Mouse (Mus musculus) gastrocnemius, postnatal 4 days (tissue): Measurements from ENCODE around the gene Haus8. TPM values are rescaled to one million over a fixed set of nuclear protein-coding genes. Genes with fewer than 3 reads are reported as not detected.
A peak's percentile ranks its signal among the peaks of the same experiment; 100 is the strongest.
"Not testable (repeated sequence)": the region's sequence is repeated elsewhere in the genome, so short reads cannot be mapped to it uniquely, and the experiment has no call there.

Experiments
- DNase-seq, 2 experiments: peaks; one replicate each; pipeline ENCODE4 v3.0.0; 2021 to 2022; ENCODE audit warnings: low spot score in 2 of 2, mixed read lengths in 2 of 2
- long read RNA-seq, 2 experiments: library from polyadenylated mRNA; stranded (forward); transcript quantifications; one replicate each; pipeline ENCODE4 v2.0.0; 2021
- total RNA-seq, 2 experiments: library from RNA; stranded (reverse); gene quantifications; 2 replicates each; pipeline ENCODE4 v1.2.3; 2021

Gene Haus8
- 10 to 100 TPM; 12.9 to 15.2 TPM for total RNA-seq
- long read RNA-seq, experiment 1, transcript Haus8-201 (11 exons, 2,013 nt) = major isoform, 15 of 20 reads
- long read RNA-seq, experiment 1, partial matches to known transcripts = 1 of 20 reads
- long read RNA-seq, experiment 1, other reads (novel, unspliced or antisense) = 3 of 20 reads
- long read RNA-seq, experiment 2, transcript Haus8-201 (11 exons, 2,013 nt) = major isoform, 14 of 23 reads
- long read RNA-seq, experiment 2, partial matches to known transcripts = 1 of 23 reads
- long read RNA-seq, experiment 2, other reads (novel, unspliced or antisense) = 5 of 23 reads

GRCm38 (mm10) chr8:71272286-71273150 lies at the start of gene Haus8, which contains the start of gene Myo9b:
Haus8 (minus strand) TSS chr8:71272934.
Myo9b (plus strand) TSS chr8:71272714.
- DNase-seq = peak; percentile 93 to 97

GRCm38 (mm10) chr8:71319760-71320159 lies 47.0 kb upstream of the Haus8 start:
- not testable (repeated sequence) for DNase-seq

- not testable (repeated sequence) for DNase-seq
Observed at GRCm38 (mm10) chr8:71318610-71319009, 45.9 kb upstream of the Haus8 start.

- DNase-seq = no peak
Observed at GRCm38 (mm10) chr8:71316486-71317031, 43.8 kb upstream of the Haus8 start.

GRCm38 (mm10) chr8:71315972-71316371 lies 43.2 kb upstream of the Haus8 start:
- DNase-seq = no peak

GRCm38 (mm10) chr8:71313951-71314350 lies 41.2 kb upstream of the Haus8 start:
- no peak for DNase-seq

- peak in 1 of 2 experiments; percentile 63 for DNase-seq
Observed at GRCm38 (mm10) chr8:71312700-71313099, 40.0 kb upstream of the Haus8 start.

GRCm38 (mm10) chr8:71310446-71310845 lies 37.7 kb upstream of the Haus8 start:
- DNase-seq = no peak

GRCm38 (mm10) chr8:71307913-71308312 lies 35.2 kb upstream of the Haus8 start:
- no peak for DNase-seq

GRCm38 (mm10) chr8:71307371-71307770 lies 34.6 kb upstream of the Haus8 start:
- DNase-seq = no peak

GRCm38 (mm10) chr8:71305988-71306387 lies 33.3 kb upstream of the Haus8 start:
- DNase-seq = no peak

GRCm38 (mm10) chr8:71303632-71304031 lies 30.9 kb upstream of the Haus8 start:
- no peak for DNase-seq

- no peak for DNase-seq
Observed at GRCm38 (mm10) chr8:71302788-71303187, 30.1 kb upstream of the Haus8 start.

GRCm38 (mm10) chr8:71299716-71300115 lies 27.0 kb upstream of the Haus8 start:
- no peak for DNase-seq

GRCm38 (mm10) chr8:71297439-71297838 lies 24.7 kb upstream of the Haus8 start:
- no peak for DNase-seq

GRCm38 (mm10) chr8:71296784-71297183 lies 24.1 kb upstream of the Haus8 start:
- DNase-seq = no peak

- DNase-seq = no peak
Observed at GRCm38 (mm10) chr8:71296188-71296621, 23.5 kb upstream of the Haus8 start.

GRCm38 (mm10) chr8:71293930-71294329 lies 21.2 kb upstream of the Haus8 start:
- DNase-seq = not testable (repeated sequence)

- no peak for DNase-seq
Observed at GRCm38 (mm10) chr8:71291351-71291750, 18.6 kb upstream of the Haus8 start.

GRCm38 (mm10) chr8:71290911-71291310 lies 18.2 kb upstream of the Haus8 start:
- DNase-seq = no peak

GRCm38 (mm10) chr8:71290211-71290610 lies 17.5 kb upstream of the Haus8 start:
- DNase-seq = no peak

GRCm38 (mm10) chr8:71289098-71289497 lies 16.4 kb upstream of the Haus8 start:
- no peak for DNase-seq
